Mouse (Mus musculus): Measurements from ENCODE around the gene Unc5cl. TPM values are rescaled to one million over a fixed set of nuclear protein-coding genes. Genes with fewer than 3 reads are reported as not detected.

Unc5cl gene
- total RNA-seq, 1 experiment from 2014 or later = not detected

DNA sequence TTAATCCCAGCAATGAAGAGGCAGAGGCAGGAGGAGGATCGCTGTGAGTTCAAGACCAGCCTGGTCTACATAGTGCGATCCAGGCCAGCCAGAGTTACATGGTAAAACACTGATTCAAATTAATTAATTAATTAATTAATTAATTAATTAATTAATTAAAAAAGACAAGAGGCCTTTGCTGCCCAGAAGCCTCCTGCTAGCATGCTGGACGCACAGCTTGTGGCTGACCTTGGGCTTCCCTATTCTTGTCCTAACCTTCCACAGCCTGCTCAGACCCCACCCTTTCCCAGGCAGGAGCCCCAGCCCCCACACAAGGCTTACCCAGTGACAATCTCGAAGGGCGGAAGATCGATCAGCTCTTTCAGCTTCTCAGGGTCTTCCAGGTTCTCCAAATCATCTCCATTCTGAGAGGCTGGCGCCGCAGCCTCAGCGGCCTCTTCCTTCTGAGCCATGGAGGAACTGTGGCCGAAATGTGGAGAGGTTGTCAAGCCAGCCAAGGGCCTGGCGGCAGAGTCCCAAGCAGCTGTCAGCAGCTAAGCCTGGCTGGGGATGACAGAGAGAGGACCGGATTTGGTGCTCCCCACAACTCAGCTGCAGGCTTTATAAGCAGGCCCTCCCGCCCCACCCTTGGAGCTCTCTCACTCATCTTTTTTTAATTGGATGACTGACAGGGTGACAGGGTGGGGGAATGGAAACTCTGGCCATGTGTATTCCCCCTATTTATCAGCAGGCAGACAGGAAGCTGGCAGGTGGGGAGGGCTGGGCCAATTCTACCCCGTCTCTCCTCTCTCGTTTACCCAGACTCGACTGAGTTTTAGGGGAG lies 22.3 kb upstream of the Unc5cl start, which contains the start of gene Apobec2:
Gene Apobec2, minus strand, starts transcription at position 773 of the 823 bp plus-strand sequence.
- no peak for DNase-seq

DNA sequence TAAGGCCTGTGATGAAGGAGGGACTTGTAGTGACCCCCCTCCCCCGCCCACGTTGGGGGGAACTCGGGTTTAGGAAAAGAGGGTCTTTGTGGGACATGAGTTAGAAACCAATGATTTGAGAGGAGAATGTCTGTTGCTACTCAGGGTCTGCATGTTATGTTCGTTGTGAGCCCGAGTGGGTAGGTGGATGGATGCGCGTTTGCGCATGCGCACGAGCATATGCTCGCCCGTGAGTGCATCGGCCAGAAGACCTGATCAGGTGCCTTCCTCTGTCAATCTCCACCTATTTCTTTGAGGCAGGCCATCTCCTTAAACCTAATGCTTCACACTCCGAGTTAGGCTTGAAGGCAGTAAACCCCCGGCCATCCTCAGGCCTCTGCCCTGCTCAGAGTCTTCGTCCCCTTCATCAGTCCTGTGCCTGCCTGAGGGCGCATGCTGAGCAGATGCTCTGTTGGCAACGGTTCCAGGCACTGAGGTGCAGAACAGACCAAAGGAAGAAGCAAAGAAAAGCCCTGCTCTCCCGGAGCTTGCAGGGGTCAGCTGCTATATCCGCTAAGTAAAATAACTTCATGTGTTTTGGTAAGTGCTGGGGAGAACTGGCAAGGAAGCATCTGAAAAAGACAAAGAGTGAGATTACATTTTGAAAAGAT lies 21.6 kb upstream of the Unc5cl start:
- DNase-seq = no peak

DNA sequence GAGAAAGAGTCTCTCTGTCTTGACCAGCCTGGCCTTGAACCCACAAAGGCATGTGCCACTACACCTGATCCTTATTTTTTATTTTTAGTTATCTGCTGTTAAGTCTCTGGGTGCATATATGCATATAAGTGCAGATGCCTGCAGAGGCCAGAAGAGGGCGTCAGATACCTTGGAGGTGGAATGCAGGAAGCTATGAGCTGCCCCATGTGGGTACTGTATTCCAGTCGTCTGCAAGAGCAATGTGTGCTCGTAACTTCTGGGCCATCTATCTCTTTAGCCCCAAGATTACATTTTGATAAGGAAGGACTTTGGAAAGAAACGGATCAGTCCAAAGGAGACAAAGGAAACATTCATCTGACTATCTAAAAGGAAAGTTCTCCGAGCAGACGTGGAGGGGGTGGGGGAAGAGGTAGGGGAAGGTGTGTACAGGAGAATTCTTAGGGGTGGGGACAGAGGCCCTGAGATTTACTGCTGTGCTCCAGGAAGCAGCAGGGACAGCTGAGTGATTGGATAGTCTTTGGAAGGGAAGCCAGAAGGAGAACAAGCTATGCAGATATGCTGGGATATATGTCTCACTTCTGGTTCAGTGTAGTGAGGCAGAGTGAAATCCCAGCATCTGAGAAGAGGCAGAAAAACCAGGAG lies 20.9 kb upstream of the Unc5cl start:
- DNase-seq = no peak

DNA sequence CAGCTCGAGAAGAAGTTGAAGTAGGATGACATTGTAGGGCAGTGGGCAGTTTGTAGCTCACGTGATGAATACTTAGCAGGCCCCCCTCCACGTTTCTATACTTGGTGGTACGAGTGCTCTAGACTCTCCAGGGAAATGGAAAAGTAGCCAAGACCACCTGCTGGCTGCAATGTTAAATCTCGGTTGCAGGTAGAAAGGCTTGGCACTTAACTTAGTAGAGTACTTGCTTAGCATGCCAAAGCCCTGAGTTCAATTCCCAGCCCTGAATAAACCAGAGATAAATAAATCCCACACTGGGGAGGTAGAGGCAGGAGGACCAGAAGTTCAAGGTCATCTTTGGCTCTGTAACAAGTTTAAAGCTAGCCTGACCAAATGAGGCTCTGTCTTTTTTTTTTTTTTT lies 20.2 kb upstream of the Unc5cl start:
- no peak for DNase-seq

DNA sequence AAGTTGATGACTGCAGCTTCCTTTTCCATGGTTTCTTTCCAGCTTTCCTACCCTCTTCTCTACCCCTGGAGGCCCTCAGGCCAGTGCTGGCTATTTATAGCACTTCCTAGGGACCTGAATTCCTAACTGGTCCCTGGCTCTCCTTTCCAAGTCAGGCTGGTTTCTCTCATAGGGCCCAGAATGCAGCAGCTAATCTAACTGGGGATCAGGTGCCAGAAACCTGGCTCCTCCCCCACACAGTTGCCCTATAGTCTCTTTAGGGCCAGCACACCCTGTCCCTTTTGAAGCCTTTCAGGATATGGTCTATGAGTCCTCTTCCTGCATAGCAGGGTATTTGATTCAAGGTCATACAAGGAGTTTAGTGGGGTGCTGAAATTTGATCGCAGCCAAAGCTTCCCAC lies 18.2 kb upstream of the Unc5cl start:
- no peak for DNase-seq

DNA sequence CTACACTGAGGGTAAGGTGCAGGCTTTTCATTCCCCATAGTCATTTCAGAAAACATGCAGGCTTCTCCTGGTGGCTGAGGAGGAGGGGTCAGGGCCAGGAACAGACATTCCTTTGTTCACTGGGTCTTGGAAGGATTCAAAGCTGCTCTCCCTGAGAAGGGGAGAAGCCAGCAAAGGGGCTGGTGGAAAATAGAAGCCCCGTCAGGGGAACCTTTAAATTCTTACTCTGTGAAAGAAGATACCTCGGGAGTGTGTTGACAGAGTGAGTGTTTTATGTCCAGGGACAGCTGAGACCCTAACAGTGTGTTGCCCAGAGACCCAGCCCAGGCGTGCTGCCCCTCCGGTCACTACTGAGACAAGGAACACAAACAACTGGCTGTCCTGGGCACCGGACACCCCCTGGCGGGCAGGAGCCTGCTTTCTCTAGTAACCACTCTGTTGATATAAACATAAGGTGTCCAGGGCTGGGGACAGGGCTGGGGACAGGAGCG lies 17.2 kb upstream of the Unc5cl start:
- DNase-seq = no peak

DNA sequence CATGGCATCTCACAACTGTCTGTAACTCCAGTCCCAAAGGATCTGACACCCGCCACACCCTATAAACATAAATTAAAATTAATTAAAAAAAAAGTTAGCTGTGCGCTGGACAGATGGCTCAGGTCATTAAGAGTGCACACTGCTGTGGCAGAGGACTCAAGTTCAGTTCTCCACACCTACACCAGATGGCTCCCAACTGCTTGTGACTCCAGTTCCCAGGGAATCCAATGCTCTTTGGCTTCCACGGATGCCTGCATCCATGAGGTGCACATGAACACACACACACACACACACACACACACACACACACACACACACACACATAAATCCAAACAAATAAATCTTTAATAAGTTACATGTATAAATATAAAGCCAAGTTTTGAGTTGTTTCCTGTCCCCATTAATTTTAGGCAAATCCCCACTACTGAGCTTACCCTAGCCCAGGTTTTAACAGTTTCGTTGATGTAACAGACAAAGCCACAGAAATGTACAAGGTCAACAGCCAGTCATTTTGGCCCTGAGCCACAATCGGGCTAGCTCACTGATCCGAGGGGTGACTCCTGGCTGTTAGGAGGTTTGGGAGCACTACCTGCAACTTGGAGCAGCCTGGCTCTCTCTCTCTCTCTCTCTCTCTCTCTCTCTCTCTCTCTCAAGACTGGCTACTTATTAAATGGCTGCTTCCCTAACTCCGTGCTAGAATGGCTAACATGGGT lies 11.8 kb upstream of the Unc5cl start:
- DNase-seq = peak; percentile 60

DNA sequence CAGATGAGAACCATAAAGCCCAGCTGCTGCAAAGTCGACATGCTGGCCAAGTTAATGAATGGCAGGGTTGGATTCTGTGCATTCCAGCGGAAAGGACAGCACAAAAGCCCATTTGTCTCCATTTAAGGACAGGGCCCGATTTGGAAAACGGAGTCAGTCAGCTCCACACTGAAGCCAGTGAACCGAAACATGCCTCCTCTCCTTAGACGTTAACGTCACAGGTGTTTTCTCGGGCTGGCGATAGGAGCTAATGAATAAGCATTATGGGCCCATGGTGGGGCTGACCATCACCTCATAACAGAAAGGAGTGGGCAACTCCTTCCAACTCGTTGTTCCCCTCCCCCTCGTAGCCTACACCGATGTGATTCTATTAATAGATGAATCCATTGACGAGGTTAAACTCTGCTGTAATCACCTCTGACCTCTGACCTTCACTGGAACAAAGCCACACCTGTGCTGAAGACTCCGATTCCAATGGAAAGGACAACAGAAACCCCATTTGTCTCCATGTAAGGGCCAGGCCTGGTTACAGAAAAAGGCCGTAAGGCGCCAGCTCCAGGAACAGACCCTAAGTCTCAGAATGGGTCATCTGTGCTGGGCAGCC lies 11.1 kb upstream of the Unc5cl start:
- no peak for DNase-seq

DNA sequence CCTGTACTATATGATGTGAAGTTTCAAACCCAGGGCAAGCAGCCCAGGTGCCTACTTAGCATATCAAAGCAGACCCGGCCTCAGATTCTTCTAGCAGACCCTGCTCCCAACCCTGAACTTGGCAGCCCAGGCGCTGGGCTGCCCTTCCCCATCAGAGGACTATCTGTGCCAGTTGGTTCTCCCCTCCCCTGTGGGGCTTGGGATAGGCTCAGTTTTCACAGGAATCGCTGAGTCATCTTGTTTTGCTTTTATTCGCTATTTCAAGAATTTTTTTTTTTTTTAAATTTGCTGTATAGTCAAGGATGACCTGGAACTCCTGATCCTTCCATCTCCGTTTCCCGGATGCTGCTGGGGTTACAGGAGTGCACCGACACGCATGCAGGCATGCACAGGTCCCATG lies 7.0 kb upstream of the Unc5cl start:
- DNase-seq = no peak

DNA sequence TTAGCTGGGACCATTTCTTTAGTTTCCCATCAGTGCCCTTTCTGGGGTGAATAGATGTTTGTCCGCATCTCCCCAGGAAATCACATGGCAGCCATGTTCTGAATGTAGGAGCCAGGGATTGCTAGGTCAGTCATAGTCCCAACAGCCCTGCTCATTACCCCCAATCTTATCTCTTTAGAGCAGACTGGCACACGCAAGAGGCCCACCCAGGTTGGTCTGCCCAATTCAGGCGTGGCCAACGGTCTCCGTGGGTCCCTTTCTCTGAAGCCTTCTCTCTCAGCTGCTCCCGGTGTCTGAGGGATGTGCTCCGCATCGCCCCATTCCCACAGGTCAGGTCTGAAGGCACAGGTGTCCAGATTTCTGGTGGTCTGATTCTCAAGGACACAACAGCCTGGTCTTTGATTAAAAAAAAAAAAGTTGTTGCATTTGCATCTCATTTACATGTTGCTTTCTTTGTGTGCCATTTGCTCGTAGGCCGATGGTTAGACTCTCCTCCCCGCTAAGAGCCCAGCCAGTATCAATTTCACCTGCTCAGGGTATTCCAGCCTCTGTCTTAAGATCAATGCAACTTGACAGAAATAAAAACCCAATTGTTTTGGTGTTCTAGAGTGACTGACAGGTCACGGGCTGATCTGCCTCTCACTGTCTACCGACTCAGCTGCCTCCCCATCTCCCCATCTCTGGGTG lies 3.9 kb upstream of the Unc5cl start:
- no peak for DNase-seq

DNA sequence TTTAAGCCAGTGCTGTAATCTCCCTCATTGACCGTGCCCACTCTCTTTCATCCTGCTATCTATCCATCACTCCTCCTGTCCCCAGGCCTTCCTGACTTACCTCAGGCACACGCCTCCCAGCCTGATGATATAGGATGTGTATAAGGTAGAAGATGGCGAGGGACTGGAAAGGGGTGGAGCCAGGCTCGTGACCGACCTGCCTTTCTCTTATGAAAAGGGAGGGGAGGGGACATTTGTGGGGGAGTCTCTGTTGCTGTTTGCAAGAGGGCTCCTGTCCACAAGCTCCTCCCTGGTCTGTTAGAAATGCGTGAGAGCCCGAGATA lies 3.4 kb upstream of the Unc5cl start, which contains the start of gene Tspo2:
Gene Tspo2, minus strand, starts transcription at position 170 of the 323 bp plus-strand sequence.
- DNase-seq = no peak

DNA sequence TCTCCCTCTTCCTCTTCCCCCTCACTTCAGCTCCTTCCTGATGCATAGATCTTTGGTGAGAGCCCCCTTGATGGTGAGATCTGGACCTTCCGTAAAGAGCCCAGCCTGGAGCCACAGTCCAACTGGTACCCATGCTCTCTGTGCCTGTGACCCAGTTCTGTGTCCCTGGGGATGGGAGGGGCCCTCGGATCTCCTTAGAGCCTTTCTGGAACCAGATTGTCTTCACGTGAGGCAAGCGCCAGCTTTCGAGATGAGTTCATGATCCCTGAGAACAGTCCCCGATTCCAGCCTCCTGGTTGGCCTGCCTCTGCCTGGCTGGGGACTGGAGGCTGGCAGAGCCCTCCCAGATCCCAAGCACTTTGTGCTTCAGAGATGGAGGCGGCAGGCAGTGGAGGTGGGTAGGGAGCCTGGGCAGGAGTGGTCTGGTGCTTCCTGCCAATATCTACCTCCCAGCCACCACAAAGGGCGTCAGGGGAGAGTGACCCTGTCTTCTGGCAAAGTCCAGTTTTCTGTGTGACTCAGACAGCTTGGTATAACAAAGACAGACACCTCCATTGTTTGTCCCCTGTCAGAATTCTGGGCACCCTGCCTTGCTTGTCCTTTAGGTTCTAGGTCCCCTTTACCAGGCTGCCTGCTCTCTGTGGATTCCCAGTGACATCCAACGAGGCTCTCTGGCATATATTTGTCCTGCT lies 2.8 kb upstream of the Unc5cl start:
- no peak for DNase-seq

DNA sequence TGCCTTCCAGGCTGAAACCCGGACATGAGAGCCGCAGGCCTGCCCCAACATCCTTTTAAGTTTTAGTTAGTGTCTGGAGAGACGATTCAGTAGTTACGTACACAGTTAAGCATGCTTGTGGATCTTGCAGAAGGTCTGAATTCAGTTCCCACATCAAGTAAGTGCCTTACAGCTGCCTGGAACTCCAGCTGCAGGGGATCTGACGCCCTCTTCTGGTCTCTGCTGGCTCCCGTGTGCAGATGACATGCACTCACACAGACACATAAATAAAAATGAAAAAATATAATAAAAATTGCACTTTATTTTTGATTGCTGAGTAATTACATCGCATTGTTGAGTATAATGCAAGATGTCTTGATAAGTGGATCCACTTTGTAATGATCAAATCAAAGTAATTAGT lies 1.2 kb upstream of the Unc5cl start:
- no peak for DNase-seq

DNA sequence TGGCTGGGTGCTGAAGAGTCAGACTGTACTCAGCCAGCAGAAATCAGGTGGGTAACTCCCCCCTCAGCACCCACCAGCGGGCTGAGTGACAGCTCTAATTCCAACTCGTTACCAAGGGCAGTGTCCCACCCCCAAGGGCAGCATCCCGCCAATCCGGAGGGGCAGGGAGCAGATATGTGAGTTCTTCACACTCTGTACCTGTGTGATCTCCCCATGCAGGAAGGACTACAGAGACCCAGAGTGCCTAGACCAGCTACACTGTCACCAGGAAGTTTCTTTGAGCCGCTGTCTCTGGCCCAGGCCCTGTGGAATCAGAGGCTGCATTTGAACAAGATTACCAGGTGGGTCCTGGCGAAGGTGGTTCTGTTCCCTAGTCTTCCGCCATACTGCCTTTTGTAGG lies 511 bp upstream of the Unc5cl start:
- no peak for DNase-seq

DNA sequence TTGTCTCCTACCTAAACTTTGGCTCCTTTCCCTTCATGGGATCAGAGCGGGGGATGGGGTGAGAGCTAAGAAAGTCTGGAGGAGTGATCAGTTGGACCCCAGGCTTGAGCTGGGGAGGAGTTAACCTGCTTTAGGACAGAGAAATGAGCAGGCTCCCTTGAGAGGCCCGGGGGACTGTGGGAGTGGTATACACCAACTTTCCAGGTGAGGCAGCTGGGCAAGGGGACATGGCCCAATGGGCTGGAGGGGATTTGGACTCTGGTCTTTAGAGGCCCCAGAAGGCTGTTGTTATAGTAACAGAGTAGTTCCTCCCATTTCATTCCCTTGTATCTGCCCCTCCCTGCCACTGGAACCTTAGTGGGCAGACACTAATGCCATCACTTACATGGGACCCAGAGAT lies 1.3 kb downstream of the Unc5cl start:
- no peak for DNase-seq

DNA sequence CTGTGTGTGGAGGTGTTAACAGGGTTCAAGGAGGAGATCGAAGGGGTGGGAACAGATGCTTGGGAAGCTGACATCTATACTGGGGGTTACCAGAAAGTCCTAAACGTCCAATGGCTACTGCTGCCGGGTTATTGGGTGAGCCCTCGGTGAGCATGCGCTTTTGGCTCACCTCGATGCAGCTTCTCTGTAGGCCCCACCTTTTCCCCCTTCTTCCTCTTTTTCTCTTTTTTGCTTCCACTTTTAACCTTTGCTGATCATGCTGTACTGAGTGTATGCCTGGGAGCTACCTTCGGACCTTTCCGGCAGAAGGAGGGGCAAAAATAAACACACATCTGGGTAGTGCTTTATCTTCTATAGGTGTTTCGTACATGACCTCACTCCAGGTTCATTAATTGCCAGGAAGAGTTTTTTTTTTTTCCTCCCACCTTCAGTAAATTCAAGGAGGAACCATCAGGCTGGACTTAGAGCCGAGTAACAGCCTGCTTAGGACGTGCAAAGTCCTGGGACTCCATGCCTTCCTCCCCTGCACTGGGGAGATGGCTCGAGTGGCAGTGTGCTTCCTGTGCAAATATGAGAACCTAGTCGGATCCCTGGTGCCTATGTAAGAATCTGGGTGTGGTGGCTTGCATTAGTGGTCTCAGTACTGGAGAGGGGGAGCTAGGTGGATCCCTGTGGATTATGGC lies 3.4 kb downstream of the Unc5cl start:
- no peak for DNase-seq

DNA sequence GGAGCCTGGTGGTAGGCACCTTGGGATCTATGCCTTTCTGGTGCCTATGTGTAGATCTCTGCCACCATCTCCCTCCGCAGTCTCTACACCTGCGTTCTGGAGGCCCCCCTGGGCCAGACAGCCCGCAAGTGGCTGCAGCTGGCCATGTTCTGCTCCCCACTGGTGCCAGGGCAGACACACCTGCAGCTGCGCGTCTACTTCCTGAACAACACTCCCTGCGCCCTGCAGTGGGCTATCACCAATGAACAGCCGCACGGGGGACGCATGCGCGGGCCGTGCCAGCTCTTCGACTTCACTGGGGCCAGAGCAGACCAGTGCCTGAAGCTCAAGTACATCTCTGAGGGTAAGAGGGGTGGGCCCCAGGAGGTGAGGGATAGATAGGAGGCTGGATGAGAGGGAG lies 7.4 kb downstream of the Unc5cl start:
- DNase-seq = no peak

DNA sequence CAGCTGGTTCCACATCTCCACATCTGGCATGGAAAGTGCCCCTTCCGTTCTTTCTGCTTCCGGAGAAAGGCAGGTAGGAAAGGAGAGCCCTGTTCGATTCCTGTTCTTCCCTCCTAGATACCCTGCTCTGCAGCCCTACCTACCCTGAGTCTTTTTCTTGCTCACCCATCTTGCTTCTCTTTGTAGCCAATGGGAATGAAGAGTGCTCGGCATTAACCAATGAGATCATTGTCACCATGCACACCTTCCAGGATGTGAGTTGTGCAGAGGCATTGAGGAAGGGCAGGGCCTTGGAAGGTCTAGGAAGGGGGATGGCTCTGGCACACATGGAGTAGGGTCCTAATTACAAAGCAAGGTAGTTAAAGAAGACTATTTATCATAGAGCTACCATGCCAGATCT lies 8.7 kb downstream of the Unc5cl start:
- no peak for DNase-seq

DNA sequence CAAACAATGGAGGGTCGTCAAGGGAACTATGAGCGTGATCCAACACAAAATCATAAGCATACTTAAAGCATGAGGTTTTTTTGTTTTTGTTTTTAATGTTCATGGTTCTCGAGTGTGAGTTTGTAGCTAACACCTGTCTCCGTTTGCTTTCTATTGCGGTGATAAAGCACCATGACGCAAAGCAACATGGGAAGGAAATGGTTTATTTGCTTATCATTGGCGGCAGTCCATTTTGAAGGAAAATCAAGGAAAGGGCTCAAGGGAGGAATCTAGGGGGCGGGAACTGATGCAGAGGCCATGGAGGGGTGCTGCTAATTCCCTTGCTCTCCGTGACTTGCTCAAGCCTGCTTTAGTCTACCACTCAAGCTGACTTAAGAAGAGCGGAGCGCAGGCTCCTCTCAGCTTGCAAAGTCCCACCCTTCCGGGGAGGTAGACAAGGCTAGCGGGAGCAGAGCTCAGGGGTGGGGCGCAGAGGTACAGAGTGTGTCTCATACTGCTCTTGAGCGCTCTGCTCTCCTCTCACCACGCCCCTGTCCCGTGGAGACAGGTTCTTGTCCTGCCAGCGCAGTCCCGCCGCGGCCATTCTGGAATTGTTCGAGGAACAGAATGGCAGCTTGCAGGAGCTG lies 12.2 kb downstream of the Unc5cl start:
- DNase-seq = no peak

Data from adrenal gland, postnatal 25 days (tissue).